Mouse (Mus musculus): ENCODE results near the gene Spata25.
"Not testable (repeated sequence)": the region's sequence is repeated elsewhere in the genome, so short reads cannot be mapped to it uniquely, and the experiment has no call there.

The Spata25 gene

DNA sequence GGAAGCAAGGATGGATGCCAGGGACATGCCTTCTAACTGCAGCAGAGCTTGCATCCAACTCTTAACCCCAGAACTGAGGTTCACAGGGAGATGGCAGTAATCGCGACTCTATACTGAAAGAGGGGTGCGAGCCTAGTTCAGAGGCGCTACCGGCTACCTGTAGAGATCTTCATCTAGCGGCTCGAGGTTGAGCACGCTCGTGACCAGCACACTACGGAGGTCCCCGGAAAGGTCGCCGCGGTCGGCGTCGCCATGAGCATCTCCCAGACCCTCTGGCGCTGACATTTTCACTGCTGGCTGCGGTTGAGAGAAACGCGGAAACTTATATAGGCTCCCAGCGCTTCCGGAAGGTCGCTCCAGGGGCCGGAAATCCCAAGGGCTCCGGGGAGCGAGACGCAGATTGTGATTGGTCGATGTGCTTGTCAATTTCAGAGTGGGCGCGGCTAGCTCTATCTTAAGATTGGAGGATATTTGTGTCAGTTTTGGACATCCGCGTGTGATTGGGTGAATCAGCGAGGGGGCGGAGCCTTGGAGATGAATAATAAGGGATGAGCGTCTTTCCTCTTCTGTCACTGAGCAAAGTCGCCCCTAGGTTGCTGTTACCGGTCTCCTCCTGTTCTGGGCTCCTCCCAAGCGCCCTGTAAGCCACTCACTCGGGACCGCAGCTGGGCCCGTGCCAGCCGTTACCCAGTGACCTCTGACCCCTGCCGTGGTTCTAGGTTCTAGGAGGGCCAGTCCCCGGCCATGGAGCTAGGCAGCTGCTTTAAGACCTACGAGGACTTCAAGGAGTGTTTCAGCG lies 23.6 kb downstream of the Spata25 start, which contains the start of the genes Acot8 and Zswim3:
Gene Acot8 (minus strand): TSS at position 350 of the 799 bp plus-strand sequence.
Gene Zswim3 (plus strand): TSS at position 566 of the 799 bp plus-strand sequence.
- DNase-seq = peak; percentile 97 to 99

DNA sequence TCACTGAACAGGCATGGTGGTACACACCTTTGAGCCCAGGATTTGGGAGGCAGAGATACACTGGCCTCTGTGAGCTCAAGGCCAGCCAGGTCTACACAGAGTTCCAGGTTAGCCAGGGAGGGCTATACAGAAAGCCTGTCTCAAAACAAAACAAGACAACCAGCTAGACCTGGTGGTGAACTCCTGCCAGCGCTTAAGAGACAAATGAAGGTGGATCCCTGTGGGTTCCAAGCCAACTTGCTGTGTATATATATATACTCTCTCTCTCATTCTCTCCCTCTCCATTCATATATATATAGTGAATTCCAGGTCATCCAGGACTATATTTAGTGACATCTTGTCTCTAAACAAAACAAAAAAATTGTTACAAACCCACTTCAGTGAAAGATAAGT lies 24.4 kb downstream of the Spata25 start:
- no peak for DNase-seq

DNA sequence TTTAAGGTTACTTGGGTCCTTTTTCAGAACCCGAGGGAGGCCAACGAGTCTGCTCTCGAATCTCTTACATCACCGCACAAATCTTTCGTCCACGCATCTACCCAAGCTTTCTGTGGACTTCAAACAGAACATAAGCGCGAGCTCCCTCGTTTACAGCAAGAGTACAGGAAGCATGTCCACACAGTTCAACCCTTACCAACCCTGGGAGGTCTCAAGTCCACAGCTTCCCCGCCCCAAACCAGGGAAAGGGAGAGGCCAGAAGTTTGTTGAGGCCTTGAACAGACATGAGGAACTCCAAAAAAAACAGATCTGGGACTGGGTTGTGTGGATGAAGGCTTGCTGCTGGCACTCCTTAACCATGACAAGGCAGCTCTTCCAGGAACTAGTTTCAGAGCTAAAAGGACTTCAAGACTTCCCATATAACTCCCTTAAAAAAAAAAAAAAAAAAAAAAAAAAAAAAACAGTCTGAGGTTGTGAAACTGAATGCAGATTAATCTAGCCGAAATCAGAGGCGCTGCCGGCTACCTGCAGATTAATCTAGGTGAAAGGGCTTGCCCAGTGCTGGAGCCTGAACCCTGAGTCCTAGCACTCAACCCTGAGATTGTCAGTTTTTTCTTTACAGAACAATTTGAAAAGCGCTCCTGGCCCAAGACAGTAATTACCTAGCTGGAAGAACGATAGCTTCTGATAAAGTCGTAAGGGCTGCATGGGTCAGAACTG lies 25.0 kb downstream of the Spata25 start:
- no peak for DNase-seq

DNA sequence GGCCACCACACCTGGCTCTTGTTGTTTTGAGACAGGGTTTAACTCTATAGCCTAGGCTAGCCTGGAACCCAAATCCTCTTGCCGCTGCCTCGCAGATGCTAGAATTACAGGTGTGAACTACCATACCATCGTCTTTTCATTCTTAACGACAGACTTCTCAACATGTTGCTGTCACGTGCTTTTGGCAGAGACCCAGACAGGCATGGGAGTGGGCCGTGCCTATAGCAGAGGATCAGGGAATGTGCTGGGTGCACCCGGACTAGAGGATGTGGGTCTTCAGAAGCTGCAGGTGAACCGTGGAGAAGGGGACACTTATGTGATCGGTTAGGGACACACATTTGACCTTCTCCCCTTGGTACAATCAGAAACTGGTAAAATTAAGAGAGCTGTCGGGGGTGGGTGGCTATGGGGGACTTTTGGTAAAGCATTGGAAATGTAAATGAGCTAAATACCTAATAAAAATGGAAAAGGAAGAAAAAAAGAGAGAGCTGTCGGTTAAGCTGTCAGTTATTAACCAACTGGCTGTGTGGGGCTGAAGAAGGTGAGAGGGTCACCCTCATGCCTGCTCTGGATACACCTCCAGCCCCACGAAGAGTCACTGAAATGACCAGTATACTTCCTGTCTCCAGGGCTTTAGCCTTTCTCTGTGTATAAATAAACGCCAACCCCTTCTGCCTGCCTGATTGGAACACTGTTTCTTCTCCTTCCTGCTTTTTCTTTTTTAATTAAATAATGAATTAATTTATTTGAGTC lies 27.9 kb downstream of the Spata25 start:
- DNase-seq = no peak

DNA sequence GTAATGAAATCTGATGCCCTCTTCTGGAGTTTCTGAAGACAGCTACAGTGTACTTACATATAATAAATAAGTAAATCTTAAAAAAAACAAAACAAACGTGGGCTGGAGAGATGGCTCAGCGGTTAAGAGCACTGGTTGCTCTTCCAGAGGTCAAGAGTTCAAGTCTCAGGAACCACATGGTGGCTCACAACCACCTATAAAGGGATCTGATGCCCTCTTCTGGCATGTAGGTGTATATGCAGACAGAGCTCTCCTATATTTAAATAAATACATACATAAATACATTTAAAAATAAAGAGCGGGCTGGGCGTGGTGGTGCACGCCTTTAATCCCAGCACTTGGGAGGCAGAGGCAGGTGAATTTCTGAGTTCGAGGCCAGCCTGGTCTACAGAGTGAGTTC lies 29.8 kb downstream of the Spata25 start:
- DNase-seq = not testable (repeated sequence)

DNA sequence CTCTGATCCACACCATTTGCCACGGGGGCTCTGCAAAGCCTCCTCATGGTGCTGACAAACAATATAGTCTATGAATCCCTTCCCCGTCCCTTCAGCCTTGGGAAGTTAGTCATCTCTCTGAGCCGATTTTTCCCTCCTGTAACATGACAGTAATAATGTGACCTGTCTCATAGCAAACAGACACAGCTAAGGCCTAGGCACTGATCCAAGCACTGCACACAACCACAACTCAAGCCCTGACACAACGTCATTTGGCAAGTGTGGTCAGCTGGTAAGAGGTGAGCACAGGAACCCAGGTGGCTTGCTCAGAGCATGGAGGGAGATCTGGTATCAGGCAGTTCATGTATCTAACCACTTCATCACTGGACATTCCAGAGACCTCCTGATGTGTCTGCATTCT lies 32.5 kb downstream of the Spata25 start:
- no peak for DNase-seq

DNA sequence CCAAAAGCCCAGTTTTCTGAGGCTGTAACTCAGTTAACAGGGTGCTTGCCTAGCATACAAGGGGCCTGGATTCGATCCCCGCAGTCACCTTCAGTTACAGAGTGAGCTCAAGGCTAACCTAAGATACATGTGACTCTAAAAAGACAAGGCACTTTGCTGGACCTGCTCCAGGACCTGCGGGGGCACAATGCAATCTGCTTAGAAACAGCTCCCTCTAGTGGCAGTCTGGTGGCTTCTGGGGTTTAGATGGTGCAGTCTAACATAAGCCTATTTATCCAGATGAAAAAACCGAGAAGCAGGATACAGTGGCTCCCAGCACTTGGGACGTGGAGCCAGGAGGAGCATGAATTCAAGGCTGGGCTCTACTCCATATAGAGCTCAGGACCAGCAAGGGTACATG lies 34.0 kb downstream of the Spata25 start:
- peak; percentile 85 to 94 for DNase-seq

DNA sequence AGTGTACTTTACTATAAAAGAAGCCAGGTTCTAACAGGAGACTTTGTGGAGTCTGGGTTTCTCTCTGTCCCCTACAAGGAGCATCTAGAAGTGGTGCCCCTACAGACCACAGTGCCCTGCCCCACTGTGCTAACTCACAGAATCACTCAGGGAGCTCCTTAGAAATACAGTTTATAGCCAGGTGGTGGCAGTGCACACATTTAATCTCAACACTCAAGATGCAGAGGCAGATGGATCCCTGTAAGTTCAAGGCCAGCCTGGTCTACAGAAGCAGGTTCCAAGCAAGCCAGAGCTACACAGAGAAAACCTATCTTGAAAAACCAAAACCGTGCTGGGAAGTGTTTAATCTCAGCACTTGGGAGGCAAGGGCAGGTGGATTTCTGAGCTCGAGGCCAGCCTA lies 34.6 kb downstream of the Spata25 start:
- no peak for DNase-seq

DNA sequence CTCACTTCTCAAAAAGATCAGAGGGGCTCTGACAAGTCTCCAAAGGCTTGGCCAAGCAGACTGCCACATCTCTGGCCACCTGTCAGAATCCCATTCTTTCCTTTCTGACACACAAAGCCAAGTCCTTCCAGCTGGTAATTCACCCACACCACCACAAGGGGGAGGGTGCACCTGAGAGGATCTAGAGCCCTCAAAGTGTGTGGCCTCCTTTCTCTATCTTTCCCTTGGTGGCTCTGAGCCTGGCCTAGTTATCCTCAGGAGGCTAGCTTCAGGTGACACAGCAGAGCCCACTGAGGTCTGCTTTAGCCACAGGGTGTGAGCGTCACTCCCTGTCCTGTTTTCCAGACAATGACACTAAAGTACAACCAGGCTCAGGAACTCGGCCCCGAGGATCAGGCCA lies 35.1 kb downstream of the Spata25 start:
- DNase-seq = peak; percentile 78 to 85

DNA sequence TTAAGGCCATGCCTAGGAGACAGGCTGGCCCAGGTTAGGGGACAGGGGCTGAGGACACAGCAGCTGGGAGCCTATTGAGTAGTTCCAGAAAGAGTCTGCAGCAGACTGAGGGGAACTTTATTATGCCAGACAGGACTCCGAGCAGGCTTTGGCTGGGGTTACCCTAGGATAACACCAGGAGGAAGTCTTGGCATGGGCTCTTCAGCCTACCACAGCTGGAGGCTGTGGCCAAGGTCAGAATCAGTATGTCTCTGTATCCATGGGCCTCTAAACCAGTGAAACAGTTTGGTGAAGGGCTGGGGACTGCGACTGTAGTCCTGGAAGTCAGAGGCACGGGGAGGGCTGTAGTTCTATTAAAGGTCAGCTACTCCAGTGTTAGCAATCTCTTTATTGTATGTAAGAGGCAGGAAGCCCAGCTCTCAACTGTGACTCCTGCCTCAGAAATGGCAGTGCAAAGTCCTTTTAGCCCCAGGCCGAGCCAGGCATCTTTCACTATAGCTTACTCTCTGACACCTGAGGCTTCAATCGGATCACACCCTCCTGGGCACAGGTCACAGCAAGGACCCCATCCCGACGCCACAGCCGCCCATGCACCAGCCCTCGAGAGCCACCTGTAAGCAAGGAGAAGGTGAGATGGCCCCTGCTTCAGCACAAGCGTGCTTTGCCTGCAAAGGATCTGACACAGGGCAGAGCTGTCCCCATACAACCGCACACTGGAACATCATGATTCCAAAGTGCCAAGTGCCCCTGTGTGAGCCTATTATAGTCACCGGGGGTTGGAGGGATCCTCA lies 35.7 kb downstream of the Spata25 start:
- peak in 1 of 2 experiments; percentile 12 for DNase-seq

DNA sequence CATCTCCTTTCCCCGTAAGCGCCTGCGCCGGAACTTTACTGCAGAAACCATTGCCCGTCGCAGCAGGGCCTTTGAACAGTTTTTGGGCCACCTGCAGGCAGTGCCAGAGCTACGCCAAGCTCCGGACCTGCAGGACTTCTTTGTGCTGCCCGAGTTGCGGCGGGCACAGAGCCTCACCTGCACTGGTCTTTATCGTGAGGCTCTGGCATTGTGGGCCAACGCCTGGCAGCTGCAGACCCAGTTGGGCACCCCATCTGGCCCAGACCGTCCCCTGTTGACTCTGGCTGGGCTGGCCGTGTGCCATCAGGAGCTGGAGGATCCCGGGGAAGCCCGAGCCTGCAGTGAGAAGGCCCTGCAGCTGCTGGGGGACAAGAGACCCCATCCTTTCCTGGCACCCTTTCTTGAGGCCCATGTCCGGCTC lies 36.5 kb downstream of the Spata25 start:
- peak; percentile 69 for DNase-seq

DNA sequence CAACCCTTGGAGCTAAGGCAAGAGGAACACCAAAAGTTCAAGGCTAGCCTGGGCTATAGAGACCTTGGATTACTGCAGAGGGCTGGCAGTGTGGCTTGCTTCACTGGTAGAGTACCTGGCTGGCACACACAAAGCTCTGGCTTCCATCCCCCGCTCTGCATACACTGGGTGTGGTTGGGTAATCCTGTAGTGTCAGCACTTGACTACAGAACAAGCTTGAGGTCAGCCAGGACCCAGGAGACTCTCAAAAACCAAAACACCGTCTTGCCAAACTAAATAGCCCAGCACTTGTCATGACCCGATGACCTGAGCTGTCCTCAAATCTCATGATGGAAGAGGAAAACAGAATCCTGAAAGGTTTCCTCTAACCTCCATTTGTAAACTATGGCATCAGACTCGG lies 37.9 kb downstream of the Spata25 start:
- DNase-seq = no peak

DNA sequence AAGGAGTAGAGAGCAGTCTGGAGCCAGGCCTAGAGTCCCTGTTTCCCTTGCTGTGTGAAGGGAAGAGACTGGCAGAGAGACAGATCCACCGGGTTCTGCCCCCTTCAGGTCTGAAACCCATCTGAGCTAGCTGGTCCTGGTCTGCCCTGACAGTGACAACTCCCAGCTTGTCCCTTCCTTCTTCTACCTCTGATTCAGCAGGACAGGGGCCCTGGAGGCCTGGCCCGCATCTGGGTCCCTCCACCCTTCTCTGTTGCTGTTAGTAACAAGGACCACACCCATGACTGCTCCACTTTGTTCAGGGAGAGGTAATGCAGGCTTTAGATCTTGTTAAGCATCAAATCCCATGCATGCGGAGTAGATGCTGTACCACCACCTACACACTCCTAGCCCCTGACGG lies 39.9 kb downstream of the Spata25 start:
- no peak for DNase-seq

DNA sequence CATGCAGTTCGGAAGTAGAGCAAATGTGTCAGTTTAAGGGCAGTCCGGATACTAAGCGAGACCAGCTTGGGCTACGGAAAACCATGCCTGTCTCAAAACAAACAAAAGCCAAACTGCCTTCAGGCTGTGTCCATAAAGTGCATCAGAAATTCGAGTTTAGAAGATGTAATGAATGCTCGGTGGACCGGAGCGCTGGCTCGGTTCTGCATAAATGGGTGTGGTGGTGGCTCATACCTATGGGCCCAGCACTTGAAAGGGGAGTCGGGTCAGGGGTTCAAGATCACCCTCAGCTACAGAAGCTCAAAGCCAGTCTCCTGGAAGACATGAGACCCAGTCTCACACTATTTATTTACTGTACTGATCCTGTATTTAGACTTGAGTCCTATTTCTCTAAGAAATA lies 40.6 kb downstream of the Spata25 start:
- no peak for DNase-seq

DNA sequence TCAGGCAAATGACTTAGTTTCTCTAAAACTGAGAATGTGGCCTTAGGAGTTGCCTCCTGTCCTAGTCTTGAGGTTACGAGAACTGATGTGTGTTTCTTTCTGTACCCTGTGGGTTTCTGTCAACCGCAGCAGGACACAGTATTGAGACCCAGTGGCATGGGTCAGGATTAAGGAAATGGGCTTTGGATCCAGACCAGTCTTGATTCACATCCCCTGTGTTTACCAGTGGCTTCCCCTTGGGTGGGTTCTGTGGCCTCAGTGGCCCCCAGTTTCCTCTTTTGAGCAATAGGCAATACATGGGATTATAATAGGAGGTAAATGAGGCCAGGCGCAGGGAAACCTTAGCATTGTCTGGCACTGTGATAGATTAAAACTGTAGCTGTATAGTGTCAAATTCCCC lies 41.3 kb downstream of the Spata25 start:
- DNase-seq = no peak

DNA sequence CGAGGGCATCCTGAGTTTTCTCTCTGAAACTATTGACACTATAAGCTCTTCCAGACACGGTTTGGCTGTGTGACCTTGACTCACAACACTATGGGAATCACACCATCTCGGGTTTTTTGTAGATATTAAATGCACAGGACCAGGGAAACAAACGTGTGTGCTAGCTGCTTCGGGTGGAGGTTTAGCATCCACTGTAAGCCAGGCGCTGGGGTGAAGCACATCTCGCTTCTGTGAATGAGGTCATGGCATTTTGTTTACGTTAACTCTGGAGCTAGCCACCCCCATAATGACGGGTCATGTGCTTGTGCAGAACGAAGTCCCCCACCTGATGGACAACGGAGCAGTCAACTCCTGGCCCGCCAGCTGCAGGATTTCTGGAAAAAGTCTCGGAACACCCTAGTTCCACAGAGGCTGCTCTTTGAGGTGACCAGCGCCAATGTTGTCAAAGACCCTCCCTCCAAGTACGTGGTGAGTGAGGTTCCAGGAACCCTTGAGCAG lies 41.9 kb downstream of the Spata25 start:
- DNase-seq = peak in 1 of 2 experiments; percentile 45

DNA sequence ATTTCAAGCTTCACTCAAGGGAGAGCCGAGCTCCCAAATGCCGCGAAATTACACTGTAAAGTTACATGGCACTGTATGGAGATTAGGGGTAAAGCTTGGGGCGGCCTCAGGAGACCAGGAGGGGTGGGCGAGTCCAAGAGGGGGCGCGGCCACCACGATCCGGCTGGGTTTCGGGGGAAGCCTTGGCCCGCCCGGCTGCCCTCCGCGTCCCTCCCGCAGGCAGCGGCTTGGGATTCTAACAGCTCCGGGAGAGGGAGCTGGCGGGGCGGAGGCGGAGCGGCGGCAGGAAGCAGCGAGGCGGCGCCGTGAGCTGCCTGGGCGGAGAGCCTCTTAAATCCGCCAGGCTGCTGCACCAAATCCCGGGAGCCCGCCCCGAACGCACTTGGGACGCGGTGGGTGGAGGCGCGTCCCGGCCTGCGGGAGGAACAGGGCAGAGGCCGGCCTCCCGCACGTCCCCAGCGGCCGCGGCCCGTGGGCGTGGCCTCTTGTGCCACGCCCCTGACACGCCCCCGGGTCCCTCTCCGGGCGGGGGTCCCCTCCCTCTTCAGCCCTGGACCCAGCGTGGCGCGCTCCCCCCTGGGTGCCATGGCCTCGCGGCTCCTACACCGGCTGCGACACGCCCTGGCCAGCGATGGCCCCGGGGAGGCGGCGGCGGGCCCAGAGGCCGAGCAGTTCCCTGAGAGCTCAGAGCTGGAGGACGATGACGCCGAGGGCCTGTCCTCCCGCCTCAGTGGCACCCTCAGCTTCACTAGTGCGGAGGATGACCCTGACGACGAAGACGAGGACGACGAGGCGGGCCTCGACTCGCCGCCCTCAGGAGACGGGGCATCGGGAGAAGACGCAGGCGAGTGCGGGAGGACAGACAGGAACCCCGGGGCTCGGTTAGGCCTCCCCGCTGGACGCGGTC lies 42.6 kb downstream of the Spata25 start, which contains the start of gene Snx21:
Gene Snx21 (plus strand): TSS at position 343 of the 907 bp plus-strand sequence.
- peak; percentile 91 to 94 for DNase-seq

DNA sequence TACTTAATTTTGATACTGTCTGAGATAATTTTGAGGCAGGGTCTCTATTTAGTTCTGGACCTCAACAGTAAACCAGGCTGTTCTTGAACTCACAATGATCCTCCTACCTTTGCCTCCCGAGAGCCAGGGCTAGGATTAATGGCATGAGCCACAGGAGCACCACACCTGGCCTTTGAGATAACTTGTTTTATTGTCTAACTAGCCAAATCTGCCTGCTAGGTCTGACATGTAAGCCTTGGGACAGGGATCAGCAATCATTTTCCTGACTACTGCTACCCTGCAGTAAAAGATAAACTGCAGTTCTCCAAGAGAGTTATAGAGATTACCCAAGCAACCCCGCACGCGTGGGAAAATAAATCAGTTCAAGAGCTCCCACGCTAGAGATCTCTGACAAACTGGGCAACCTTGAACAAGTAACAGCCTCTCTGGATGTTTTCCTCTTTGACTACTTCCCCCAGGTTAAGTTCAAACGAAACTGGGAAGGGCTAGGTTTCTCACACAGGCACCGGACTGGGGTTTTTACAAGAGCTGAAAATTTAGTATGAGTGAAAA lies 43.4 kb downstream of the Spata25 start:
- no peak for DNase-seq

DNA sequence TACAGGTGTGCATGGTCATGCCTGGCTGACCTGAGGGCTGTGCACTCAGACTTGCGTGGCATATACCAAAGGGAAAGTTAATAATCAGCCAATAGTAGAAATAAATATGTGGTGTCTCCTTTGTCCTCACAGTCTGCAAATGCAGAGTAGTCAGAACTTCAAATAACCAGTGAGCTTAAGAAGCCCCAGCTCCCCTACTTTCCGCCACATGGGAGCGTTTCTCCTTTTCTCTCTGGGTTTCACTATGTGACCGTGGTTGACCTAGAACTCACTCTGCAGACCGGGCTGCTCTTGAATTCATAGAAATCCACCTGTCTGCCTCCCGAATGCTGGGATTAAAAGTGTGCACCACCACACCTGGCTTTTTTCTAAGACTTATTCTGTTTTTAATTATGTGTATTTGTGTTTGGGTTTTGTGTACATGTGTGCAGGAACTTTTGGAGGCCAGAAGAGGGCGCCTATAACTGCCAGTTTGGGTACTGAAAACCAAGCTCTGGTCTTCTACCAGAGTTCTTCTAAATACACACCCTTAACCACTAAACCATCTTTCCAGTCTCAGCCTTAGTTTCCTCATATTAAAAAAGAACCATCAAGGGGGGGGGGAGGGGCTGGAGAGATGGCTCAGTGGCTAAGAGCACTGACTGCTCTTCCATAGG lies 44.3 kb downstream of the Spata25 start:
- no peak for DNase-seq

DNA sequence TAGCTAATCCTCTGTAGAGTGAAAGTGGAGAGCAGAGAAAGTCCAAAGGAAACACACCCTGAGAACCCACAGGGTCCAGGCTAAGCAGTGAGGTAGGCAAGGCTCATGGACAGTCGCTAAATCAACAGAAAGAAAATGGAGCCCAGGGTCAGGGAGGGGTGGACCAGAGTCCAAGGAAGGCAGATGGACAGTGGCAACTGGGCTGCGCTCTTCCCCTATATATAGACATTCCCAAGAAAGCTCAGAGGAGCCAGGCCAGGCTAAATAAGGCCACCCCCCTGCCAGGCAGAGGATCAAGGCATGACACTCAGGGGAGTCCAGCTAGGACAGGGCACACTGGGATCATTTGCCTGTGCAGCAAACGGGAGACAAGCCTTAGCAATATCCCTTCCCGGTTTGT lies 46.5 kb downstream of the Spata25 start:
- no peak for DNase-seq

Measured in cerebellum, postnatal 25 days (tissue).